Mouse (Mus musculus) left cerebral cortex, adult 11 months (tissue): ENCODE measurements around the gene Dennd2c.

Experiments used
- DNase-seq: peaks from one replicate; pipeline ENCODE4 v3.0.0; 2022; ENCODE audit warnings: low spot score

Dennd2c gene

GRCm38 (mm10) chr3:103102454-103103390 lies at the start of gene Dennd2c:
Dennd2c (plus strand) TSS chr3:103102604.
- peak; percentile 39 for DNase-seq

DNA sequence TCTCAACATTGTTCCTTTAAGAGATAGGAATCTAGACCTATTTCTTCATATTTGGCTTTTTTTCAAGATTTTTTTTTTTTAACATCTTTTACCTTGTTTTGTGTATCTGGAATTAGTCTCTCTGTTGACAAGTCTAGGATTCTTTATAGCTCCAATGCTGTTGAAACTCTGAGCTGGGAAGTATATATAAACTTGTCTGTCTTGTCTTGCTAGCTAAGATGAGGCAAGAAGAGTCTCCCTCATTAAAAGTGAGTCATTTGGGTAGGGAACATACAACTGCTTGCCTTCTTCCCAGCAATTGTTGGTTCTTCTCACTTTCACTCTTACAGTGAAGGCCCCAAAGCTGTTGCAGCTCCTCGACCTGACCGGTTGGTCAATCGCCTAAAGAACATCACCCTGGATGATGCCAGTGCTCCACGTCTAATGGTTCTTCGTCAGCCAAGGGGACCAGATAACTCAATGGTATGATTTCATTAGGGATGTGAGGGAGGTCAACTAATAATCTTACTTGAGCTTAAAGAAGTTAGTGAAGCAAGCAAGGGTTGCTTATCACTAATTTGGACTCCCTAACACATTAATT lies 46.3 kb upstream of the Dennd2c start:
- no peak for DNase-seq

DNA sequence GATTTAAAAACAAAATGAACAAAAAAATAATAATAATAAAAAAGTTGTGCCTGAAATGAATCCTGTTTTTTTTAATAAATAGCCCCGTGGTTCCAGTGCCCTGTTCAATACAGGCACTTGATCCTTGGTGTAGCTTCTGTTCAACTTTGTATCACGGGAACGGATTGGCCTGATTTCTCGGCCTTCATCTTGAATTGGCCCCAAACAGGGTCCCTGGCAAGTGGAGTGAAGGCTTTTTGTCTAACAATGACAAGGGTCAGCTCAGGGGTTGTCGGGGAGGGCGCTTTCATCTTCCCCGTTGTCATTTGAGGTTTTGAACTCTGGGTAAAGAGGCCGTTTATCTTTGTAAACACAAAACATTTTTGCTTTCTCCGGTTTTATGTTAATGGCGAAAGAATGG lies 44.7 kb upstream of the Dennd2c start:
- DNase-seq: no peak

DNA sequence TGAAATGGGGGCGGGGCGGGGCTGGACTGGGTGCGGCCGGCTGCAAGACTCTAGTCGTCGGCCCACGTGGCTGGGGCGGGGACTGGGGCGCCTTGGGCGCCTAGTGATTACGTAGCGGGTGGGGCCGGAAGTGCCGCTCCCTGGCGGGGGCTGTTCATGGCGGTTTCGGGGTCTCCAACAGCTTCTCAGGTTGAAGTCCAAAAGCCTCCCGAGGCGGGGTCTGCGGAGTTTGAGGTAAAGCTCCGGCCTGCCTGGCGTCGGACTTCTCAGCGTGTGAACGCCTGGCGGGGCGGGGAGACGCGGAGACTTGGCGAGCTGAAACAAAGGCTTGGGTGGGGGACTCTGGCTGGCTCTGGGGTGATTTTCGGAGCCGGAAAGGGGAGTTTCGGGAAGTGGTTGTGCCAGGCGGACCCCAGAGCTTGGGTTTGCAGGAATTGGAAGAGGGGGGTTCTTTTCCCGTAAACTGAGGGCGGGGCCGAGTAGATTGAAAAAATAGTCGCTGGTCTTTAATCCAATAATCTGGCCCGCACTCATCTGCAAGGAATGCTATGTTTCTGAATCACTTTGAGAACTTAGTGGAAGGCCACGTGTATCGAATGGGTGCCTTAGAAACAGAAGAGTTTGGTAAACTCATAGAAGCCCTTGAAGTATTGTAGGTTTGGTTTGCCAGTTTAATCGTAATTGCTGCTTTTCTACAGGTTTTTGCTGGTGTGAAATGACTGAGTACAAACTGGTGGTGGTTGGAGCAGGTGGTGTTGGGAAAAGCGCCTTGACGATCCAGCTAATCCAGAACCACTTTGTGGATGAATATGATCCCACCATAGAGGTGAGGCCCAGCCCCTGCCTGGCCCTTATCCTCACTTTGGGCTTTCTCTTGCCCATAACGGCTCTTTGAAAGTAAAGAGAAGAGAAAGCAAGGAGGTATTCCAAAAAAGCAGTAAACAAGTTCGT lies 43.9 kb upstream of the Dennd2c start, which contains the start of gene Nras:
TSS of gene Nras (plus strand) at position 79 of the 951 bp plus-strand sequence.
- DNase-seq: peak; percentile 87

- DNase-seq: no peak
Observed at GRCm38 (mm10) chr3:103066927-103067326, 35.5 kb upstream of the Dennd2c start.

DNA sequence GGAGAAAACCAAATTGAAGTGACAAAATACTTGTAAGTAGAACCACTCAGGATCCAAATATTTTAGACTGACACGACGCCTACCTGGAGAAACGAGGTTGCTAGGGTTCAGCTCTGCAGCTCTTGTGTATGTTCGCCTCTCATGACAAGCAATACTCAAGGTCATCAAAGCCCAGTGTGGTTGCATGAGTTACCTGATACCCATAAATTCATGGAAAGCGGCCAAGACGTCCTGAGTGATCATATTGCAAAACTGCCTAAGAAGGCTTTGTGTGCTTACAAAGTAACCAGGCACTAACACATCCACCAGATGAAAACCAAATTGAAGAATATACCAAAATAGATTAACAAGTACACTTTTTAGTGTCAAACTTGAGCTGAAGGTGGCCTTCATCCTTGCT lies 33.4 kb upstream of the Dennd2c start:
- no peak for DNase-seq

GRCm38 (mm10) chr3:103073771-103074170 lies 28.6 kb upstream of the Dennd2c start, which contains the start of gene Ampd1:
Ampd1 (plus strand) TSS chr3:103074014.
- no peak for DNase-seq

DNA sequence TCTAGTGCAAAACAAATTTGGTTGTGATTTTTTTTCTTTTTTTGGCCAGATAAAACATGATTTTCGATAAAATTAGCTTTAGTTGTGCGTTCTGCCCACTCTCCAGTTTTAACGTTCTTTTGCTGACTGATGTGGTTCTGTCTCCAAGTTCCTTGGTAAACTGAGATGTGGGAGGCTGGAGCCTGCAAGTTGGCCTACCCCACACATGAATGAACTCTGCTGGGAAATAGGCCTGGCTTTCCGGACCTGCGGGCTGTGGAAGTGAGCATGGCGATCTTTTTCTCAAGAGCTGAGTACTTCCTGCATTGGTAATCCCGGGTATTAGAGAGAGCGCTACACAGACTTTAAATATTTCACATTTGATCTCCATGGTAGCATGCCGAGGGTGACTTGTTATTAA lies 26.5 kb upstream of the Dennd2c start:
- no peak for DNase-seq

DNA sequence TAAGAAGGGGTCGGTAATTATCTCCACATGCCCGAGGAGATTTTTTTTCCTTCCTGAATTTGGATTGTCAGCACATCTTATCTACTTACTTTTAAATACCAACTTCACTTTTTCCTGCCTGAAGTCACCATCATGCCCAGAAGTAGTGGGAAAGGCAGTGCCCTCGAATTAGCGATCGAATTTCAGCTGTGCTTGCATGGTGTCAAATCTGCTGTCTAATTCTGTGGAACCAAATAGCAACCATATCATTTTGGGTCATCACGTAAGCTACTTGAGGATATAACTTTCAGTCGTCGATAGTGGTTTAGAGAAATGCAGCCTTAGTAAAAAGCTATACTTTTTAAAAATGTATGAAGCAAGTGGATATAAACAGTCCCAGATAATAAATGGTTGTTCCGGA lies 25.9 kb upstream of the Dennd2c start:
- no peak for DNase-seq

- DNase-seq: no peak
Observed at GRCm38 (mm10) chr3:103079301-103079700, 23.1 kb upstream of the Dennd2c start.

DNA sequence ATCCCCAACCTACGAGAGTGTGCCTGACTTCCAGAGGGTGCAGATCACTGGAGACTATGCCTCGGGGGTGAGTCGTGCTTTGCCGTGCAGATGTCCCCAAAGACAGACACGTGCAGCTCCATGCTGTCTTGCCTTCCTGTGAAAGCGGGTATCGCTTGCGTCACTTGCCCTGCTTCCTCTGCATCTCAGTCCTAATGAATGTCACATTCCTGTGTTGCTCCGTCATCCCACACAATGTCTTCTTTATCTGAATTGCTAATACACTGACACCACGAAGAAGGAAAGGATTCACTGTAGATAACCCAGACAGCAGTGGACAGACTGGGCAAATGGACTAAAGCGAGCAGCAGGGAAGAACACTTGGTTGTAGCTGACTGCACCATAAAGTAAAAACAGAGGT lies 21.4 kb upstream of the Dennd2c start:
- DNase-seq: no peak

GRCm38 (mm10) chr3:103081861-103082453 lies 20.4 kb upstream of the Dennd2c start:
- no peak for DNase-seq

GRCm38 (mm10) chr3:103082761-103083160 lies 19.6 kb upstream of the Dennd2c start:
- DNase-seq: no peak

GRCm38 (mm10) chr3:103085986-103086385 lies 16.4 kb upstream of the Dennd2c start:
- no peak for DNase-seq

GRCm38 (mm10) chr3:103091753-103092152 lies 10.7 kb upstream of the Dennd2c start:
- no peak for DNase-seq

GRCm38 (mm10) chr3:103098662-103099061 lies 3.7 kb upstream of the Dennd2c start:
- no peak for DNase-seq

- DNase-seq: no peak
Observed at GRCm38 (mm10) chr3:103099667-103100066, 2.7 kb upstream of the Dennd2c start.

GRCm38 (mm10) chr3:103100735-103101134 lies 1.7 kb upstream of the Dennd2c start:
- no peak for DNase-seq

GRCm38 (mm10) chr3:103101194-103101593 lies 1.2 kb upstream of the Dennd2c start:
- no peak for DNase-seq

DNA sequence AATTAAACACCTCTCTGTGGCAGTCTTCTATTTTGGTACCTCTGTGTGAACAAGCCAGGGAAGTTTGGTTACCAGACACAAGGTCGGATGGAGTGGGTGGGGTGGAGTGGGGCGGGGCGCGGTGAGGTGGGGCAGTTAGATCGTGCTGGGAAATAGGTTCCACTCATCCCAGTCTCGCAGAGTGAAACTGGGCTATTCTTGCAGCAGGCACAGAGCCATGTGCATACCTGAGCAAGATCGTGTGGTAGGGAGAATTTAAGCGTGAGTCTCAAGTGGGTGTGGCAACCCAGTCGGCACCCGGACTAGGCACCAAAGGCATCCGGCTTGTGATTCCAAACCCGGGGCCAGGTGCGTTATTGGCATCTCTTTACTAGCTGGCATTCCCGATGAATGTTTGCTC lies 495 bp upstream of the Dennd2c start:
- DNase-seq: no peak

DNA sequence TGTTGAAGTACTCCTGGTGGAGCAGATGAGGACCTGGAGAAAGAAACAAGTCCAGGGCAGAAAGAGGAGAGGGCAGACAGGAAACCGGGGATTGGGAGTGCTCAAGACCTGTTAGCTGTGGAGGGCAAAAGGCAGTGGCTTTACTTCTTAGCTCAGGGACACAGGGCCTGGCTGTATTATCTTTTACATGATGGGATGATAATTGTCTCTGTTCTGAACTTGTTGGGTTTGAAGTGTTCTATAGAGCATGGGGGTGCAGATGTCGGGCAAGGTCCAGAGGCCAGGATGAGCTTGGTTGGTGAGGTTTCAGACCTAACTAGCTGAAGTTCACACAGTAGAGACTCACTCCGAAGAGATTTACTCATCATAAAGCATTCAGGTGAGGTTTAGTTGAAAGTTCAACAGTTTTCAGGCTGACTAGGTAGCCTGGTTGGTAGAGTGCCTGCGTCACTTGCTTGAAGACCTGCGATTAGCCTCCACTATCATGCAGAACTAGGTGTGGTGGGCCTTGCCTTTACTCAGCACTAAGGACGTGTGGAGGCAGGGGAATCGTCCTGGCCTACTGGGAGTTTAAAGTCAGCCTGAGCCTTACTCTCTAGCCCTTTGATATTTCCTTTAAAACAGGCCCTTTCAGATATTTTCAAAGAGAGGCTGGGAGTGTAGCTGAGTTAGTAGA lies 5.3 kb downstream of the Dennd2c start:
- DNase-seq: no peak
